Mouse (Mus musculus): ENCODE measurements around the gene Zbtb3. TPM values are rescaled to one million over a fixed set of nuclear protein-coding genes. Genes with fewer than 3 reads are reported as not detected.

Gene Zbtb3
- 1.1 and 3.0 TPM in 2 replicates for polyA plus RNA-seq (2011; ENCODE audit: insufficient read depth, insufficient read length, low replicate concordance, missing spikeins)

DNA sequence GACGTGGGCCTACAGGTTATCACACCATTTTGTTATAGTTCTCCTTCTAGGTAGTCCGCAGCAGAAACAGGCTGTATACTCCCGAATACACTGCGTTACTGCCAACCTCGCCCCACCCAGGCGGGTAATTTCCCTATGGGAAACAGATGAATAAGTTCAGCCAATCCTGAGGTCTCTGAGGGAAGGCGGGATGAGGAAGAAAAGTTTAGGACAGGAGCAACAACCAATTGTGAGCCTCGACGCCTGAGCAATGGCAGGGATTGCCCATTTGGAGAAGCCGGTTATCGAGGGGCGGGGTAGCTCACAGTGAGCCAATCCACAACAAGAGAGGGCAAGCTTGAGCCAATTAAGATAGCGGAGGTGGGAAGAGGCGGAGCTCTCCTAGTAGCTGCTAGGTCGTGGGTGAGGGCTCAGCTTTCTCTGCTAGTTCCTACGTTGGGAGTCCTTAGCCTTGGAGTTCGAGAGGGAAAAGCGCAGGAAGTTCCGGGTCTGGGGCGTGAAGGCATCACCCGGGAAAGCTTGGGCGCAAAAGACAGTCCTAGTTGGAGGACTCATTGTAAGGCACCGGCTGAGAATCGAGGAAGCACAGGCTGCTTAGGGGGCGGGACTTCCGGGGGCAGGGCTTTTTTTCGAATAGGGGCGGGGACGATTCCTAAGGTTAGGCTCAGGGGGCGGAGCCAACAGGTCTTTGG is at the start of gene Zbtb3:
Gene Zbtb3, plus strand, starts transcription at position 426 of the 692 bp plus-strand sequence.
- Histone ChIP-seq H3K4me1 (ENCODE audit: control insufficient read depth, insufficient read depth, low read length) (peaks cover 2% of the 10 kb centered on the region; the same call in 1 of the 2 replicates), H3K27ac (ENCODE audit: control insufficient read depth, insufficient read depth, low read depth, low read length, poor library complexity) (peak within 1 kb of the TSS; percentile 39), H3K4me3 (replicated peaks; ENCODE audit: control insufficient read depth, low read depth, low read length) (peak within 1 kb of the TSS; percentile 87)
- 1% methylated on average over 30 of the region's 30 CpGs for WGBS
- TF ChIP-seq CTCF (IDR thresholded peaks at IDR 0.05; ENCODE audit: control insufficient read depth, insufficient read depth, low read length) (no peak), POLR2A (IDR thresholded peaks at IDR 0.05; ENCODE audit: borderline replicate concordance, control insufficient read depth, low read depth, low read length) (no peak)

DNA sequence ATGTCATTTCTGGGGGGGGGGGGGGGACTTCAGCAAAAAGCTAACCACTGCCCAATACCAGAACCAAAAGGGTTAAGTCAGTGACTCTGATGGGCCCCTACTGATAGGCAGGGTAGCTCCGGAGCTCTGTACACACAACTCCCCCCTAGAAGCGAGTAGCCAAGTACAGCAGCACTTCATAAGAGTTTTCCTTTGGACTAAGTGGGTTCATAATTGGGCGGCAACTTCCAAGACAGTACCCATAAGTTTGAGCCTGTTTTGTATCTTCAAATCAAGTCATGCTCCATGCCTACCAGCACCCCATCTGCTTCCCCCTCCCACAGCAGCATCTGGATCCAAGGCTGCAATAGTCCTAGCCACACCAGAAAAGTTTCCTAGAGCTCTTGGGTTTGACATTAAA is 46.7 kb upstream of the Zbtb3 start:
- TF ChIP-seq CTCF (IDR thresholded peaks at IDR 0.05; ENCODE audit: control insufficient read depth, insufficient read depth, low read length) (no peak), POLR2A (IDR thresholded peaks at IDR 0.05; ENCODE audit: borderline replicate concordance, control insufficient read depth, low read depth, low read length) (no peak)
- no peak overlapping the region for H3K27ac ChIP-seq (ENCODE audit: control insufficient read depth, insufficient read depth, low read depth, low read length, poor library complexity)
- 57% methylated on average over 3 of the region's 3 CpGs for WGBS
- no peaks in the 10 kb centered on the region; the same call in 1 of the 2 replicates for H3K4me1 ChIP-seq (ENCODE audit: control insufficient read depth, insufficient read depth, low read length)
- H3K4me3 ChIP-seq (replicated peaks; ENCODE audit: control insufficient read depth, low read depth, low read length): no peak overlapping the region

DNA sequence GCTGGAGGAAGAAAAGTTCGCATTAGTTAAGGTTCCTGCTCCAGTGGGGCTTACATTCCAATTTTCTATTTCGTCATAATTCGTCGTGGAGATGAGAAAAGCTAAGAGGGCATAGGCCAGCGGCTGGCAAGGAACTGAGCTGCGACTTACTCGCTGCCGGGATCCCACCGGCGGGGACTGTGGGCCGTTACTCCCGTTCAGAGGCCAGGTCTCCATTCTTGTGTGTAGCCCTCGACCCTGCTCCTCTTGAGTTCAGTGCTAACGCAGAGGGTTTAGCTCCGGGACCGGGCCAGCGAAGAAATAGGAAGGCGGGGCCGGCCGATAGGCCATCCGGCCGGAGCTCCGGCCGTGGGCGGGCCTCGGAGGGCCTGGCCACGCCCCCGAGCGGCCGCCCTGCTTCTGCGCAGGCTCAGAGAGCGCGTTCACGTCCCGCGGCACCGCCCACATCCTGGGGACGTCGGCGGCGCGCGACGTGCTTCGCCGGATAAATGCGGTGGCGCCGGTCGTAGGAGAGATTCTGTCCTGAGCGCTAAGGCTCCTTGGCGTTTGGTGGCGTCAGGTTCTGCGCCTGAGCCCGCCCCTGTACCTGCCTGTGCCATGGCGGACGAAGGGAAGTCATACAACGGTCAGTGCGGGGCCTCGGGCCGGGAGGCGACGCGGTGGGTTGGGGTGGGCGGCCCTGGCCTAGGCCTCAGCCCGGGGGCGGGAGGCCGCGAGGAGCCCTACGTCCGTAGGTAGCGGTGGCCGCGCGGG is 45.5 kb upstream of the Zbtb3 start, which contains the start of gene Nxf1:
Gene Nxf1, plus strand, starts transcription at position 439 of the 753 bp plus-strand sequence.
- WGBS: under 1% methylated on average over 75 of the region's 75 CpGs
- Histone ChIP-seq H3K27ac (ENCODE audit: control insufficient read depth, insufficient read depth, low read depth, low read length, poor library complexity) (peak within 1 kb of the TSS; percentile 98), H3K4me1 (ENCODE audit: control insufficient read depth, insufficient read depth, low read length) (no peaks in the 10 kb centered on the region; the same call in 1 of the 2 replicates), H3K4me3 (replicated peaks; ENCODE audit: control insufficient read depth, low read depth, low read length) (peak within 1 kb of the TSS; percentile 100)
- TF ChIP-seq POLR2A (IDR thresholded peaks at IDR 0.05; ENCODE audit: borderline replicate concordance, control insufficient read depth, low read depth, low read length): peak; percentile 97
- TF ChIP-seq CTCF (IDR thresholded peaks at IDR 0.05; ENCODE audit: control insufficient read depth, insufficient read depth, low read length): no peak; the same call in 1 of the 2 replicates

DNA sequence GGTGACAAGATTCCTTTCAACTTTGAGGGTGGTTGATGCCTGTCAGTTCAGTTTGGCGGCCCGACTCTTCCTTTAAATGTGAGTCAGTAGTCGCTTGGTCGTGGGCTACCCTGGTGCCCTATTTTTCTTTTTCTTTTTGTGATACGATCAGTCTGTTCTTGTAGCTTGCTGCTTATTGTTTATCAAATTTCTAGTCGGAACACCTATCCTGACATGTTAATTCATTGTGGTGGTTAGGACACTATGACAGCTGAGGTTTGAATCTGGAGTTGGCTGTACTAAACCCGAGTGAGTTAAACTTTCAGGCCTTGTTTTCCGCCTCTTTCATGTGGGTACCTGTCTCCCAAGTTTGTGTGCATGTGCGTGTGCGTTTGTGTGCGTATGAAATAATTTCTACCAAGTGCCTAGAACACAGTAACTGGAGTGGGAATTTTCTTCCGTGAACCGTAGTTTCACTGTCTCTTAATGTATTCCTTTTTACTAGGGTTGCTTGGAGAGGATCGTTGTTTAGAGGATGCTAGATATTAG is 44.8 kb upstream of the Zbtb3 start:
- peak overlapping the region; percentile 98 for H3K27ac ChIP-seq (ENCODE audit: control insufficient read depth, insufficient read depth, low read depth, low read length, poor library complexity)
- TF ChIP-seq POLR2A (IDR thresholded peaks at IDR 0.05; ENCODE audit: borderline replicate concordance, control insufficient read depth, low read depth, low read length) (no peak), CTCF (IDR thresholded peaks at IDR 0.05; ENCODE audit: control insufficient read depth, insufficient read depth, low read length) (no peak)
- no peaks in the 10 kb centered on the region; the same call in 1 of the 2 replicates for H3K4me1 ChIP-seq (ENCODE audit: control insufficient read depth, insufficient read depth, low read length)
- peak overlapping the region; percentile 100 for H3K4me3 ChIP-seq (replicated peaks; ENCODE audit: control insufficient read depth, low read depth, low read length)
- 1% methylated on average over 14 of the region's 14 CpGs for WGBS

DNA sequence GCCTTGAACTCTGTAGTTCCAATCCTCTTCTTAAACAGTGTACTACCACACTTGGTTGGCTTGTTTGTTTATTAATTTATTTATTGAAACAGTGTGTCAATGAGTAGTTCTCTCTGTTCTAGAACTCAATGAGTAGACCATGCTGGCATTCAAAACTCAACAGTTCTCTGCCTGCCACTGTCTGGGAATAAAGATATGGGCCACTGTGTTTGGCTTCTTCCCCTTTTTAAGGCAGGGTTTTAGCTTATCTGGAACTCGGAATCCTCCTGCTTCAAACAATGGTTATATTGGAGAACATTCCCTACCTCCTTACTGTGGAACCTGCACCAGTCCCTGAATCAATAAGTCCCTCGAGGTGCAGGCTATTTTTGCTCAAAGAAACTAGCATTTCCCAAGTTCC is 43.5 kb upstream of the Zbtb3 start:
- no peak overlapping the region for H3K27ac ChIP-seq (ENCODE audit: control insufficient read depth, insufficient read depth, low read depth, low read length, poor library complexity)
- no peaks in the 10 kb centered on the region; the same call in 1 of the 2 replicates for H3K4me1 ChIP-seq (ENCODE audit: control insufficient read depth, insufficient read depth, low read length)
- 27% methylated on average over 2 of the region's 2 CpGs for WGBS
- H3K4me3 ChIP-seq (replicated peaks; ENCODE audit: control insufficient read depth, low read depth, low read length): no peak overlapping the region
- TF ChIP-seq POLR2A (IDR thresholded peaks at IDR 0.05; ENCODE audit: borderline replicate concordance, control insufficient read depth, low read depth, low read length) (no peak), CTCF (IDR thresholded peaks at IDR 0.05; ENCODE audit: control insufficient read depth, insufficient read depth, low read length) (no peak)

DNA sequence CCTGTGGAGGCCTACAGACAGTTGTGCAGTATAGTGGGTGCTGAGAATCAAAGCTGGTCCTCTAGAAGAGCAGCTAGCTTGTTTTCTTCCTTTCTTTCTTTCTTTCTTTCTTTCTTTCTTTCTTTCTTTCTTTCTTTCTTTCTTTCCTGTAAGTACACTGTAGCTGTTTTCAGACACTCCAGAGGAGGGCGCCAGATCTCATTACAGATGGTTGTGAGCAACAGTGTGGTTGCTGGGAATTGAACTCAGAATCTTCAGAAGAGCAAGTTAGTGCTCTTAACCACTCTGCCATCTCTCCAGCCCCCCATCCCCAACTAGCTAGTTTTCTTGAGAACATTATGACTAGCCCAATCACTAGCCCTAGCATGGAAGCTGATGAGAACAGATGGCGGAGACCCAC is 41.6 kb upstream of the Zbtb3 start:
- TF ChIP-seq POLR2A (IDR thresholded peaks at IDR 0.05; ENCODE audit: borderline replicate concordance, control insufficient read depth, low read depth, low read length) (no peak), CTCF (IDR thresholded peaks at IDR 0.05; ENCODE audit: control insufficient read depth, insufficient read depth, low read length) (no peak)
- Histone ChIP-seq H3K4me1 (ENCODE audit: control insufficient read depth, insufficient read depth, low read length) (no peaks in the 10 kb centered on the region; the same call in 1 of the 2 replicates), H3K27ac (ENCODE audit: control insufficient read depth, insufficient read depth, low read depth, low read length, poor library complexity) (no peak overlapping the region), H3K4me3 (replicated peaks; ENCODE audit: control insufficient read depth, low read depth, low read length) (no peak overlapping the region)
- 91% methylated on average over 2 of the region's 2 CpGs for WGBS

DNA sequence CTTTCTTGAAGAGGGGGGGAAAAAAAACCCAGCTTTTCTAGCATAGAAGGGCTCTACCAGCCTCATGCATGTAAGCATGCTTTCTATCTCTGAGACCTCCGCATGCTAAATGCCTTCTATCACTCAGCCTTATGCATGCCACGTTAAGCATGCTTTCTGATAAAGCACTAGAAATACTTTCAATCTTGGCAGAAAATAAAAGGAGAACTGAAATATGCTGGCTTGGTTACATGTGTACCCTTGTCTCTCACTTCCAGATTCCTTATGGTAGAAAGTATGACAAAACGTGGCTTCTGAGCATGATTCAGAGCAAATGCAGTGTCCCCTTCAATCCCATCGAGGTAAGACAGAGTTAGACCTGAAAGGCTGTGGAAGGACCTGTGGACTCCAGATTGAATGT is 39.1 kb upstream of the Zbtb3 start:
- no peak overlapping the region for H3K4me3 ChIP-seq (replicated peaks; ENCODE audit: control insufficient read depth, low read depth, low read length)
- TF ChIP-seq CTCF (IDR thresholded peaks at IDR 0.05; ENCODE audit: control insufficient read depth, insufficient read depth, low read length): no peak
- TF ChIP-seq POLR2A (IDR thresholded peaks at IDR 0.05; ENCODE audit: borderline replicate concordance, control insufficient read depth, low read depth, low read length): no peak
- WGBS: 77% methylated on average over 4 of the region's 4 CpGs
- no peak overlapping the region for H3K27ac ChIP-seq (ENCODE audit: control insufficient read depth, insufficient read depth, low read depth, low read length, poor library complexity)
- H3K4me1 ChIP-seq (ENCODE audit: control insufficient read depth, insufficient read depth, low read length): no peaks in the 10 kb centered on the region

DNA sequence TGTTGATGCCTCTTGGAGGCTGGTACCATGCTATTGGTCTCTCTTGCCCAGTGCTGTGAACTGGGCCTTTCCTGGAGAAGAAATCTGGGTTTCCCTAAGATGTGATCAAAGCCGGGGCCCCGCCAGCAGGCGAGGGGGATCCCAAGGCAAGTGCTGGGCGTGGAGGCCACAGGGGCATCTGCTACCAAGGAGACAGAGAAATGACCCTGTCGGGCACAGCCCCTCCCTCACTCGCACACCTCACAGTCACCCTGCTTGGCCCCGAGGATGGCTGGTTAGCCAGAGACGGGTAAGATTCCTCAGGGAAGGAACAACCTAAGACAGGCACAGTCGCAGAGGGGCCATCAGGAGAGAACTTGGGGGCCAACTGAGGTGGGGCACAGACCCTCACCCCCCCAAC is 36.8 kb upstream of the Zbtb3 start:
- Histone ChIP-seq H3K27ac (ENCODE audit: control insufficient read depth, insufficient read depth, low read depth, low read length, poor library complexity) (no peak overlapping the region), H3K4me1 (ENCODE audit: control insufficient read depth, insufficient read depth, low read length) (no peaks in the 10 kb centered on the region), H3K4me3 (replicated peaks; ENCODE audit: control insufficient read depth, low read depth, low read length) (no peak overlapping the region)
- TF ChIP-seq CTCF (IDR thresholded peaks at IDR 0.05; ENCODE audit: control insufficient read depth, insufficient read depth, low read length) (no peak), POLR2A (IDR thresholded peaks at IDR 0.05; ENCODE audit: borderline replicate concordance, control insufficient read depth, low read depth, low read length) (no peak)
- 89% methylated on average over 9 of the region's 9 CpGs for WGBS

Measured in bone marrow, adult 2 months (tissue).